Mouse (Mus musculus) intestine, postnatal 0 days (tissue): ENCODE results near the gene Tctex1d1. TPM values are rescaled to one million over a fixed set of nuclear protein-coding genes. Genes with fewer than 3 reads are reported as not detected.

Experiments
- ATAC-seq: fragments of 200-750 bp; cut with Nextera tagmentation; 2 replicates; pipeline ENCODE4 v1.8.0; 2017; ENCODE audit warnings: mild to moderate bottlenecking, moderate TSS enrichment, moderate library complexity
- H3K27ac ChIP-seq: fragments of 300-500 bp; sonication (generic); 2 replicates; pipeline ENCODE4 v1.5.1; 2014; ENCODE audit warnings: mild to moderate bottlenecking, low read depth, low read length, moderate library complexity
- H3K27me3 ChIP-seq: fragments of 300-500 bp; sonication (generic); replicated peaks from 2 replicates; pipeline ENCODE4 v1.6.1; 2014; ENCODE audit warnings: low read length, mixed read lengths; ENCODE audit not compliant: control insufficient read depth, insufficient read depth
- H3K36me3 ChIP-seq: fragments of 300-500 bp; sonication (generic); 2 replicates; pipeline ENCODE4 v1.6.1; 2014; ENCODE audit warnings: mild to moderate bottlenecking, moderate library complexity; ENCODE audit not compliant: control insufficient read depth, insufficient read depth
- H3K4me1 ChIP-seq: fragments of 300-500 bp; sonication (generic); replicated peaks from 2 replicates; pipeline ENCODE4 v1.6.1; 2014; ENCODE audit warnings: antibody characterized with exemption, low read length, mixed read lengths; ENCODE audit not compliant: control insufficient read depth, insufficient read depth
- H3K4me2 ChIP-seq: fragments of 300-500 bp; sonication (generic); replicated peaks from 2 replicates; pipeline ENCODE4 v1.6.1; 2014; ENCODE audit warnings: low read depth, mild to moderate bottlenecking, moderate library complexity
- H3K4me3 ChIP-seq: fragments of 300-500 bp; sonication (generic); 2 replicates; pipeline ENCODE4 v1.5.1; 2014; ENCODE audit warnings: low read depth, low read length
- H3K9ac ChIP-seq: fragments of 300-500 bp; sonication (generic); 2 replicates; pipeline ENCODE4 v1.6.1; 2014; ENCODE audit warnings: mild to moderate bottlenecking, low read depth, low read length
- H3K9me3 ChIP-seq: fragments of 300-500 bp; sonication (generic); 2 replicates; pipeline ENCODE4 v1.6.1; 2016; ENCODE audit warnings: mixed run types; ENCODE audit not compliant: control insufficient read depth
- CTCF ChIP-seq: sonication (generic); IDR thresholded peaks from 2 replicates; pipeline ENCODE4 v1.5.1; 2016; ENCODE audit warnings: low read depth, mild to moderate bottlenecking, control low read depth, antibody characterized with exemption, moderate library complexity
- WGBS: fragments of 180-500 bp; shearing (Covaris S2); extraction: QIAGEN DNeasy Blood & Tissue Kit; methylation state at CpG from one replicate; pipeline ENCODE4 v1.1.7; 2014; 5-methylcytosine and 5-hydroxymethylcytosine counted together
- polyA plus RNA-seq: library from polyadenylated mRNA; unstranded; fragments of >200 nt; fragmentation: Nextera tagmentation; extraction: Ambion mirVana; gene quantifications from 2 replicates; pipeline ENCODE4 v1.2.1, GENCODE M21; 2015

The Tctex1d1 gene
- polyA plus RNA-seq, 1 experiment from 2014 or later, result 0.47 TPM

DNA sequence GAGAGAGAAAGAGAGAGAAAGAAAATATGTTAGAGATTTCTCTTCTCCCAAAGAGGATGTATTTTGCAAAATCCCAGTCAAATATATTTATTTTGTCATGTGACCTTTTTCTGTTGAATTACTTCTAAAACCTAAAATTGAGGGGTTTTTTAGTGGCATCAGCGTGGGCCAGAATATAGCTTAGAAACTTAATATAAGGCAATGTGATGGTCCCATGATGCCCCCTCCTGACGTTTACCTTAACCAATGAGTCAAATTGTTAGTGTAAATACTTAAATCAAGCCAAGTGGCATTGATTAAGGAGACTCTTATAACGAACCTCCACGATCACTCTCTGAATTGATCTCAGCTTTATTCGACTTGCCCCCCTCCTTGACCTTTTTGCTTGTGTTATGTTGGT, 4.2 kb upstream of the Tctex1d1 start:
- Histone ChIP-seq H3K4me1 (no peaks in the 10 kb centered on the region), H3K36me3 (no peaks in the 10 kb centered on the region), H3K9me3 (no peaks in the 10 kb centered on the region), H3K27ac (no peak overlapping the region), H3K9ac (no peak overlapping the region), H3K4me3 (no peak overlapping the region), H3K27me3 (peaks cover 3% of the 10 kb centered on the region), H3K4me2 (no peak overlapping the region)
- no peak for TF ChIP-seq CTCF
- no peak for ATAC-seq
- 69% methylated on average over 5 of the region's 5 CpGs for WGBS

DNA sequence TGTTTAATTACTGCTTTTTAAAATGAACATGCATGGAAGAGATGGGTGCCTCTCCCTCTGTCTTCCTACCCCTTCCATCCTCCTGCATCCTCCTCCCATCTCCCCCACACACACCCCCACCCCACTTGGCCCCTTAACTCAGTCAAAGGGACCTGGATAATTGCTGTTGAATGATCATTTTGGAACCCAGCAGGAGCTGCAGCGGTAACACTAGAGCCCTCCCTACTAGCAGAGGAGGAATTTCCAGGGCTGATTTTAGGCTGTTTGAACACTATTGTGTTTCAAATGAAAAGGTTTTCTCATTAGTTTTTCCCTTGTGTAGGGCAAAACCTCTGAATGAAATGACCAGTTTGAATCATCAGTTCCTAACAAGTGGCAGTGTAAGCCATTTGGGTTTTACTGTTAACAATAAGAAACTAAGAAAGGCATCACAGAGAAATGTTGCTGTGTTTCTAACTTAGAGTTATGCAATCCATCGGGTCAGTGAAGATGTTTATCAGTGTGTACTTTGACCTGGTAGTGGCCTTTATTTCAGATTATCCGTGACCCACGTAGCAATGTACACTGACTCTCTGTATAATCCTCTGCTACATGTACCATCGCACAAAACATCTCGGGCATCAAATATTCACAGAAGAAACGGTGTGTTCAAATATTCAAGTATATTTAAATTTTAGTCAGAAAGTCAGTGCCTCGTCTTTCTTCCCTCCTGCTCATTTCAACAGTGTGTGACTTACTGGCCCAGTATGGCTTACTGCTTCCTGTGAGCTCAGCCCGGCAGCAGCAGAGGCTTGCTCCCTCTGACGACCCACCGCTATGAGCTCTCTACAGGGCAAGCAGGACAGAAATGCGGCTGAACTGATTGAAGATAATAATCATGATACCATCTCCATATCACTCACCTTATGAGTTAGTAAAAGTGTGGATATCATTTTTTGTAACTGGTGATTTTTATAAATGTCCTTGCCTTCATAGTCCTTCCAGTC, 1.8 kb upstream of the Tctex1d1 start:
- no peak overlapping the region for H3K27ac ChIP-seq
- no peaks in the 10 kb centered on the region for H3K9me3 ChIP-seq
- H3K4me1 ChIP-seq, result no peaks in the 10 kb centered on the region
- no peak overlapping the region for H3K4me2 ChIP-seq
- no peaks in the 10 kb centered on the region for H3K36me3 ChIP-seq
- ATAC-seq, result no peak
- H3K4me3 ChIP-seq, result no peak overlapping the region
- H3K9ac ChIP-seq, result no peak overlapping the region
- TF ChIP-seq CTCF, result no peak
- WGBS, result 54% methylated on average over 12 of the region's 12 CpGs
- peaks cover 8% of the 10 kb centered on the region for H3K27me3 ChIP-seq

DNA sequence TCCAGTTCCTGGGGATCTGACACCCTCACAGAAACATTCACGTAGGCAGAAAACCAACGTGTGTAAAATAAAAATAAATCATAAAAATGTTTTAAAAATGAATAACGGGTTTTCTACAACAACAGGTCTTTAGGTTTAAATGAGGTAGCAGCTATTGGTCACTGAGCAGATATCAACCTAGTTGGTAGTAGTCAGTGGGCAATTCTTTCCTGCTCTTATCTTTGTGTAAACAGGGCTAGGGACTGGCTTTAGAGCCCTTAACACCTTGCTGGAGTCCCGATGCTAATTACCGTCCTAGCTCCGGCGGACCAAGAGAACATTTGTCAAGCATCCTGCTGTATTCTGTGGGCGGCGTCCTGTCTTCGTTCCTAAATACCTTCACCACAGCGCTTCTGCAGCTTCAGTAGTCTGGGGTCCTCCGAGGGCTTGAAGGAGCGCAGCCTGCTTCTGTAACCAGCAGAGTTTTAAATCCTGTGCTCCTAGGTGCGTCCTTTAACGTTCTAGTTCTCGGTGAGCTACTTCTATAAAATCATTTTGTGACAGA, 556 bp upstream of the Tctex1d1 start:
- 8% methylated on average over 16 of the region's 16 CpGs for WGBS
- Histone ChIP-seq H3K4me2 (peak overlapping the region; percentile 43), H3K36me3 (no peaks in the 10 kb centered on the region), H3K9me3 (no peaks in the 10 kb centered on the region), H3K27me3 (peaks cover 8% of the 10 kb centered on the region), H3K27ac (no peak overlapping the region), H3K9ac (no peak overlapping the region), H3K4me3 (no peak overlapping the region), H3K4me1 (no peaks in the 10 kb centered on the region)
- ATAC-seq, result no peak
- no peak for TF ChIP-seq CTCF

DNA sequence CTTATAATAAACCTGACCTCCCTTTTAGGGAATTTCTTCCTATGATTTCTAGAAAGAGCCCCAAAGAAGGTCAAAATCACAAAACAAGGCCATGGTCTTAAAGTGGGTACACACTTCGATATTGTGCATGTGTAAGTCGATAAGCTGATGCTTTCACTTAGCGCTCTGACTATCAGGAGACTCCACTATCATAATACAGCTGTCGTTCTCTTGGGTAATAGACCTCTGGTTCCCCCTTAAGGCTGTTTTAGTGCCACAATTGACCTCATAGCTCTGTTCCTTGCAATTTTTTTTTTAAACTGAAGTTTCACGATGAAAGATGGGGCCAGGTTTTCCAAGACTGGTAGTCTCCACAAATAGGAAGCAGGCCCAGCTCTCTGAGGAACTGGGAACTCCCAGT, 979 bp downstream of the Tctex1d1 start:
- peak; percentile 36 for TF ChIP-seq CTCF
- H3K9ac ChIP-seq, result no peak overlapping the region
- H3K27me3 ChIP-seq, result peaks cover 8% of the 10 kb centered on the region
- H3K4me2 ChIP-seq, result peak overlapping the region; percentile 41
- H3K27ac ChIP-seq, result no peak overlapping the region
- 53% methylated on average over 5 of the region's 5 CpGs for WGBS
- H3K9me3 ChIP-seq, result no peaks in the 10 kb centered on the region
- no peak for ATAC-seq
- no peak overlapping the region for H3K4me3 ChIP-seq
- no peaks in the 10 kb centered on the region for H3K36me3 ChIP-seq
- H3K4me1 ChIP-seq, result no peaks in the 10 kb centered on the region

DNA sequence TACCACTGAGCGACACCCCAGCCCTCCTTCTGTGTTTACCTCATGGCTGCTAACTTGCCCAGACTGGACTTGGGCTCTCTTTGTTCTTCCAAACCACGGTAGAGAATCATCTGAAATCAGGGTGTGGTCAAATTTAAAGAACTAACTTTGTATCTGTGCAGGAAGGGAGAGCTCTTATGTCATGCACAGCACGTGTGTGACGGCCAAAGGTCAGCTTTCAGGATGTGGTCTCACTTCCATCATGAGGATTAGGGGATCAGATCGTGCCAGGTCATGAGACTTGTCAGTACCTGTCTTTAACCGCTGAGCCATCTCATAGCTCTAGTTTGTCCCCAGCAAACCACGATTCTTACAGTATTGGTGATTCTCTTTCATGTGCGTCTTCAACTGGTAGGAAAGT, 3.3 kb downstream of the Tctex1d1 start:
- no peak for TF ChIP-seq CTCF
- no peaks in the 10 kb centered on the region for H3K36me3 ChIP-seq
- no peak overlapping the region for H3K4me2 ChIP-seq

DNA sequence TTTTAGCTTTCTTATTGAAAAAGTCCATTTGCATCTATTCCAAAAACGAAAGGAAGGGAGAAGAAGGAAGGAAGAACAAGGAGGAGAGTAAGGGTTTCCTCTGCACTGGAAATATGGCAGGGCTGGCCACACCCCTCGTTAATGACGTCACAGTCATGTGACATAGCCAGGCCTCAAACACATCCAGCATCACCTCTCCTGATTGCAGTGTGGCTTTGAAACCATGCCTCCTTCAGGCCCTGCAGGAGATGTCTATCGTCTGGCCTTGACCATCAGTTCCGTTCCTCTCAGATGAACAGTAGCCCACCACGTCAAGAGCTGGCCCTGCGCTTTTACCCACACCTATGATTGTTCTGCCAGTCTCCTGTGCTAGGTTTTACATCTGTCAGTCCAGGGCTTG, 7.8 kb downstream of the Tctex1d1 start:
- 76% methylated on average over 7 of the region's 7 CpGs for WGBS
- Histone ChIP-seq H3K27ac (no peak overlapping the region), H3K4me1 (no peaks in the 10 kb centered on the region), H3K4me3 (no peak overlapping the region), H3K36me3 (no peaks in the 10 kb centered on the region), H3K9me3 (no peaks in the 10 kb centered on the region), H3K4me2 (no peak overlapping the region), H3K9ac (no peak overlapping the region), H3K27me3 (no peaks in the 10 kb centered on the region)
- ATAC-seq, result no peak
- TF ChIP-seq CTCF, result no peak

More for the DNA sequence above, 3.3 kb downstream of the Tctex1d1 start:
- Histone ChIP-seq H3K4me3 (no peak overlapping the region), H3K4me1 (no peaks in the 10 kb centered on the region), H3K27ac (no peak overlapping the region), H3K27me3 (peaks cover 8% of the 10 kb centered on the region), H3K9me3 (no peaks in the 10 kb centered on the region), H3K9ac (no peak overlapping the region)
- WGBS, result 73% methylated on average over 8 of the region's 8 CpGs
- no peak for ATAC-seq
